Mouse (Mus musculus): ENCODE measurements around the gene Bach1. TPM values are rescaled to one million over a fixed set of nuclear protein-coding genes. Genes with fewer than 3 reads are reported as not detected.
A peak's percentile ranks its signal among the peaks of the same experiment; 100 is the strongest.

The Bach1 gene
- total RNA-seq, 2 experiments from 2014 or later = 15.2 to 29.8 TPM

- ATAC-seq (replicated peaks; ENCODE audit: poor library complexity, severe bottlenecking) = no peak
Observed at GRCm38 (mm10) chr16:87709144-87709543, 10.4 kb downstream of the Bach1 start.

- peak; percentile 12; the same call in 1 of the 2 replicates for ATAC-seq (replicated peaks; ENCODE audit: poor library complexity, severe bottlenecking)
Observed at GRCm38 (mm10) chr16:87709971-87710370, 11.2 kb downstream of the Bach1 start.

GRCm38 (mm10) chr16:87711961-87712360, 13.2 kb downstream of the Bach1 start:
- ATAC-seq (replicated peaks; ENCODE audit: poor library complexity, severe bottlenecking) = peak; percentile 33

- peak; percentile 70 for ATAC-seq (replicated peaks; ENCODE audit: poor library complexity, severe bottlenecking)
Observed at GRCm38 (mm10) chr16:87712986-87713693, 14.4 kb downstream of the Bach1 start.

DNA sequence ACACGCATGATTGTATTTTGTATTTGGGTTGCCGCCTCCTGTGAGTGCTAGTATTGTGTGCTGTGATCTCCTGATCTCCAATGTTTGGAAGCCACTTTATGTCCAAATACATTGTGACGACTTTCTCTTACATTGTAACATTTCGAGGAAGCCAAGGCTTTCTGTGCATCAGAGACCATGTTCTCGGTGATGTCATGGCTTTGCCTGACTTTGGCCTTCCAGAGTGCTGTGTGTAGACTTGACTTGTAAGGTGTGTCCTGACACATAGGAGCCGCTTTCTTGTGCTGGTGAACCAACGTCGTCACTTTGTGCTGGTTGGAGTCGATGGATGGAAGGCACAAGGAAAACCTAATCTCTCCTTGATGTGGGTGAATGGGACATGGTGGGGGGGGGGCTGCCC, 15.8 kb downstream of the Bach1 start:
- ATAC-seq (replicated peaks; ENCODE audit: poor library complexity, severe bottlenecking) = no peak

GRCm38 (mm10) chr16:87715221-87715620, 16.5 kb downstream of the Bach1 start:
- ATAC-seq (replicated peaks; ENCODE audit: poor library complexity, severe bottlenecking) = no peak

DNA sequence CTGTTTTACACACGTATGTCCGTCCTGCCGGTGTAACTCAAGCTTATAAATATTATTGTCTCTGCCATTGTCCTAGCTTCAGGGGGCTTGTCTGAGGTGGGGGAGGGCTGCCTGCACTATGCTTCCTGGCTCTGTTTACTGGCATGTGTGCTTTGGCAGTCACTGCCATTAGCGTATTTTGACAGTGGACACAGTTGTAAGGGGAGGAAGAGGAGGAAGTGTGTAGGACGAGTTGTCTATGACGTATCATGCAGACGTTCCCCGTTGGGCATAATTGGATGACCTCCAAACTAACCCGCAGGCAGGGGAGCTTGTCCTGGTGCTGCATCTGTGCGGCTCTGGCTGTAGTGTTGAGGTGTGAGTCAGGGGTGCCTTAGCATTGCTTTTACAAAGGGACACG, 17.5 kb downstream of the Bach1 start:
- peak; percentile 52 for ATAC-seq (replicated peaks; ENCODE audit: poor library complexity, severe bottlenecking)

DNA sequence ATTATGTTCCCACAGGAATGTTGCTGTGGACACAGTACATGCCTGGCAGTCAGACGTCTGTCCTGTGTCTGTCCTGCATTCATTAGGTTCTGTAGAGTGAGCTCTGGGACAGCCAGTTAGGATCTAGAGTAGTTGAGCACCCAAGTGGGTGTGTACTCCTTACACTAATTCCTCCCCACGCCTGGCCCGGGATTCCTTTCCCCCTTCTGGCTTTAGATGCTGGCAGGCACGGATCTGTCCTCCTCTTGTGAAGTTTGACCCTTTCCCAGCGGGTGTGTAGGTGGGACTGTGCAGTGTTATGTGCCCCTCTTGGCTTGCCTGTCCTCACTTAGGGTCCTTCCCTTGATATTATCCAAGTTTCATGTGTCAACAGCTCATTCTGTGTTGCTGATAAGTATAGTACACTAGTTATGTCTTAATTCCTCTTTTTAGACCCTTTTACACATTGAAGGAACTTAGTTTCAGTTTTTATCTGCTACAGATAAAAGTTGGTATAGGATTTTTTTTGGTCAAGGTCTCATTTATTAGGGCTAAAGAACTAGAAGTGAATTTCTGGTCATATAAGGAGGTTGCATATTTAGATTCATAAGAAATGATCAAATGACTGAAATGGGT, 18.4 kb downstream of the Bach1 start:
- peak; percentile 17; the same call in 1 of the 2 replicates for ATAC-seq (replicated peaks; ENCODE audit: poor library complexity, severe bottlenecking)

DNA sequence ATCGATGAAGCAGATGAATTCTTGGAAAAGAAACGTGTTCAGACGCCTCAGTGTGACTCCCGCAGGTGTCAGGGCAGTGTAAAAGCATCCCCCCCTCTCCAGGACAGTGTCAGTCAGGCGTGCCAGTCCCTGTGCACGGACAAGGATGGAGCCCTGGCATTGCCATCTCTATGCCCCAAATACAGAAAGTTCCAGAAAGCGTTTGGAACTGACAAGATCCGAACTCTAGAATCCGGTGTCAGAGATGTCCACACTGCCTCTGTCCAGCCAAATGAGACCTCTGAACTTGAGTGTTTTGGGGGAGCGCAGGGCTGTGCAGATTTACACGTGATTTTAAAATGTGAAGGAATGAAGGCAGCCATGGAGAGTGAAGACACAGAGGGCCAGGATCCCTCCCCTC, 20.3 kb downstream of the Bach1 start:
- no peak for ATAC-seq (replicated peaks; ENCODE audit: poor library complexity, severe bottlenecking)

DNA sequence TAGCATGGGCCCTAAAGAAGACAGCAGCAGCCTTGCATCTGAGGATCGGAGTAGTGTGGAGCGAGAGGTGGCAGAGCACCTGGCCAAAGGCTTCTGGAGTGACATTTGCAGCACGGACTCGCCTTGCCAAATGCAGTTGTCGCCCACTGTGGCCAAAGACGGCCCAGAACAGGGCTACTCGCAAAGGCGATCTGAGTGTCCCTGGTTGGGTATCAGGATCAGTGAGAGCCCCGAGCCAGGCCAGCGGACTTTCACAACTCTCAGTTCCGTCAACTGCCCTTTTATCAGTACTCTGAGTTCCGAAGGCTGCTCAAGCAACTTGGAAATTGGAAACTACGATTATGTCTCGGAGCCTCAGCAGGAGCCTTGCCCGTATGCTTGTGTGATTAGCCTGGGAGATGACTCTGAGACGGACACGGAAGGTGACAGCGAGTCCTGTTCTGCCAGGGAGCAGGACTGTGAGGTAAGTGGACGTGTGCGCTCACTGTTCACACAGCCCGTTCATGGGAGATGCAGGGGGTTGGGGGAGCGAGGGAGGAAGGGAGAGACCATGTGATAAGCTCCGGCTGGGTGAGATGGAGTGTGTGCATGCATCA, 21.0 kb downstream of the Bach1 start:
- ATAC-seq (replicated peaks; ENCODE audit: poor library complexity, severe bottlenecking) = no peak

- ATAC-seq (replicated peaks; ENCODE audit: poor library complexity, severe bottlenecking) = no peak
Observed at GRCm38 (mm10) chr16:87720851-87721409, 22.2 kb downstream of the Bach1 start.

DNA sequence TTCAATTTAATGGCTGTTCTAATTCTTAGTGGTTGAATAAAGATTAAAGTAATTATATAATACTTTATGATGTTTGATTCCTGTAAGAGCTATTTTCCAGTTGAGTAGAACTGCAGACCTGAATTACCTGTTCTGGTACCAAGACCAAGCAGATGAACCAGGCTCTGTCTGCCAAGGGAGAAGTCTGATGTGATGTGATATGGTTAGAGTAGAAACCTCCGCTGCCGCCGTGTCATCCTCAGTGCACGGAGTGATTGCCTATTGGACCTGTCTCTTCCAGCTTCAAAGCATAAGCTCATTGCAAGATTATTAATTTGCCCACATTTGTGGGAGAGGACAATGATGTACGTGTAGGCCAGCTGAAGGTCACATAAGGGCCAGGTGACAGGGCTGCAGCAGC, 24.1 kb downstream of the Bach1 start:
- no peak for ATAC-seq (replicated peaks; ENCODE audit: poor library complexity, severe bottlenecking)

DNA sequence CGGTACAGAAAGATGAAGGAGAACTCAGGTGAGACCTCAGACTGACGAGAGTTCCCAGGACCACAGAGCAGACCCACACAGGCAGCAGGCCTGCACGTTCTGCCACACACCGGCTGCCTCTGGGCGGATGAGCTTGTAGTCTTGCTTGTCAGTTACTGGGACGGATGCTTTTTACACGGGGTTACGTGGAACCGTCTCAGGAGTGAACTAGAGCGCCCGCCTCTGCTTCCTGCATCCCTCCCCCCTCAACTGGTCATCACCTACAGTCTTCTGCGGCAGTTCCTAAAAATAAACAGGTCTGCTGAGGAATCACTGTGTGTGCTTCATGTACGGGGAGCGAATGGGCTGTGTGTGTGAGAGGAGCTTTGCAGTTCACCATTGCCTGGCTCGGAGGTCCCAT, 24.7 kb downstream of the Bach1 start:
- no peak for ATAC-seq (replicated peaks; ENCODE audit: poor library complexity, severe bottlenecking)

DNA sequence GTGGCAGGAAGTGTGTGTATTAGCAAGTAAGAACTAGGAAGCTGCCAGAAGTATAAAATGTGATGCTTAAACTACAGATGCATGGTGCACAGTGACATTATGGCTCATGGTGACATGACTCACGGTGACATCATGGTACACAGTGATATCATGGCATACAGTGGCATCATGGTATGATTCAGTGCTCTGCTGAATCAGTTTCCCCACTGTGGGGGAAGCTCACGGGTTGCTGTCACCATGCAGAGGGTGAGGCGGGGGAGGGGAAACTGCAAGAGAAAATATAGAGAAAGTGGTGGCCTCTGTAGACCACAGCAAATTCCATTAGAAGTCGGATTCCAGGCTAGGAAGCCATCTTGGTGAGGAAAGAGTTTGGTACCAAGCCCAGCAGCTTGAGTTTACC, 26.1 kb downstream of the Bach1 start:
- ATAC-seq (replicated peaks; ENCODE audit: poor library complexity, severe bottlenecking) = 0 out of 2 replicates have a peak, but pooled peaks have one; percentile 5

GRCm38 (mm10) chr16:87725241-87725640, 26.5 kb downstream of the Bach1 start:
- ATAC-seq (replicated peaks; ENCODE audit: poor library complexity, severe bottlenecking) = no peak

- ATAC-seq (replicated peaks; ENCODE audit: poor library complexity, severe bottlenecking) = peak; percentile 56
Observed at GRCm38 (mm10) chr16:87725963-87726362, 27.2 kb downstream of the Bach1 start.

DNA sequence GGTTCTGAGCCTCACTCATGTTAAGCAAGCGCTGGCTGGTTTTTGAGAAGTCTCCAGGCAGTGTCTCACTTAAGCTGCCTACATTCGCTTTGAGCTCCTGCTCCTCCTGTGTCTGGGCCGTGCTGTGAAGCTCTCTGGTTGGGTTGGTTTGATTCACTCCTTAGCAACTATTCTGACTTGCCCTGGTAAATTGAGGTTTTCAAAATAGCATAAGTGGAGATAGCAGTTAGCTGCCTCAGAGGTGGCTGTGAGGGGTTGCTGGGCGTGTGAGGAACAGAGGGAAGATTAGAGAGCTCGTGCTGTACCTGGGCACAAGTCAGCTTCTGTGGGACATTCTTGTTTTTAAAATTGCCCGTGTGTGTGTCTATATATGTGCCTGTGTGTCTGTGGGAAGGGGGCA, 27.6 kb downstream of the Bach1 start:
- no peak for ATAC-seq (replicated peaks; ENCODE audit: poor library complexity, severe bottlenecking)

DNA sequence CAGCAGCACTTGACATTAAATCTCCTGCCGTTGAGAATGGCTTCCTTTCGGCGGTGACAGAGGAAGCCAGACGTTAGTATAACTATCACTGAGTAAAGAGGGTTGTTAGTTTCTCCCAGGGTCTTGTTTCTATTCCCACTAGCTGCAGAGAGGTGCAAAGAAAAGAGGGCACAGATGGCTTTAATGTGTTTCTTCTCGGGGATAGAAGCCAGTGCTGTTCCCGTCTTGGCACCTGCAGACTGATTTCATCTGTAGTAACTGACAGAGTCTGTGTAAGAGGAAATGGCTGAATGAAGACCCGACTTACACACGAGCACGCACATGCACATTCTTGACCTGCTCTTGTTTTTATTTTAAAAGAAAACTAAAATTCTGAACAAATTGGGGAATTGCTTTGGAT, 28.5 kb downstream of the Bach1 start:
- peak; percentile 12; the same call in 1 of the 2 replicates for ATAC-seq (replicated peaks; ENCODE audit: poor library complexity, severe bottlenecking)

- ATAC-seq (replicated peaks; ENCODE audit: poor library complexity, severe bottlenecking) = no peak
Observed at GRCm38 (mm10) chr16:87727918-87728317, 29.2 kb downstream of the Bach1 start.

DNA sequence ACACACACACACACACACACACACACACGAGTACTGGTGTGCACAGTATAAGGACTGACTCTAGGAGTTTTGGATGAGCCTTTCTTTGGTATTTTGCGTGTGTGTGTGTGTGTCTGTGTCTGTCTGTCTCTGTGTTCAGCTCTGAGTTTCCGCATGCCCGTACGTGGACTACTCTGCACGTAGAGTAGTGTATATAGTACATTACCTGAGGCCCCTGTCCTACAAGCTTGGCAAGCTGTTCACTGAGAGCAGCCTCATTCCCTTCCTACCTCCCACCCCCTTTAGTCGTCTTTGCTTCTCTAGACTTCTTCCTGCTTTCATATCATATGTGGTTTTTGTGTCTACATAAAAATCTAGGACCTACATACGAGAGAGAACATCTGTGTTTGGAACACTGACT, 30.0 kb downstream of the Bach1 start:
- no peak for ATAC-seq (replicated peaks; ENCODE audit: poor library complexity, severe bottlenecking)

DNA sequence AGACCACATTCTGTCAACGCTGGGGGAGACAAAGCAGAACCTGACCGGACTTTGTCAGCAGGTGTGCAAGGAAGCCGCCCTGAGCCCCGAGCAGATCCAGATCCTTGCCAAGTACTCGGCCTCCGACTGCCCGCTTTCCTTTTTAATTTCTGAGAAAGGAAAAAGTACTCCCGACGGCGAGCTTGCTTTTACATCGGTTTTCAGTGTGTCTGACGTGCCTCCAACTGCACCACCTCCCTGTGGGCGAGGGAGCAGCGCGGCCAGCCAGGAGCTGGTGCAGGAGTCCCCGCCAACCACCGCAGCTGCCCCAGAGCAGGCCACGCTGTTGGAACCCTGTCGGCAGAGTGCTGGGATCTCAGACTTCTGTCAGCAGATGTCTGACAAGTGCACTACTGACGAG, 30.7 kb downstream of the Bach1 start:
- ATAC-seq (replicated peaks; ENCODE audit: poor library complexity, severe bottlenecking) = no peak
